Mouse (Mus musculus): ENCODE data around the gene Cdiptos.

- TF ChIP-seq EP300 (IDR thresholded peaks at IDR 0.05; ENCODE audit: low read depth) = no peak
- TF ChIP-seq CTCF (IDR thresholded peaks at IDR 0.05; ENCODE audit: low read depth) = no peak
These were observed 51.9 kb downstream of the Cdiptos start for GRCm38 (mm10) chr7:126923999-126924398.

All from heart, postnatal 0 days (tissue).